Mouse (Mus musculus): Measurements from ENCODE around the gene Shisa3.

The Shisa3 gene

DNA sequence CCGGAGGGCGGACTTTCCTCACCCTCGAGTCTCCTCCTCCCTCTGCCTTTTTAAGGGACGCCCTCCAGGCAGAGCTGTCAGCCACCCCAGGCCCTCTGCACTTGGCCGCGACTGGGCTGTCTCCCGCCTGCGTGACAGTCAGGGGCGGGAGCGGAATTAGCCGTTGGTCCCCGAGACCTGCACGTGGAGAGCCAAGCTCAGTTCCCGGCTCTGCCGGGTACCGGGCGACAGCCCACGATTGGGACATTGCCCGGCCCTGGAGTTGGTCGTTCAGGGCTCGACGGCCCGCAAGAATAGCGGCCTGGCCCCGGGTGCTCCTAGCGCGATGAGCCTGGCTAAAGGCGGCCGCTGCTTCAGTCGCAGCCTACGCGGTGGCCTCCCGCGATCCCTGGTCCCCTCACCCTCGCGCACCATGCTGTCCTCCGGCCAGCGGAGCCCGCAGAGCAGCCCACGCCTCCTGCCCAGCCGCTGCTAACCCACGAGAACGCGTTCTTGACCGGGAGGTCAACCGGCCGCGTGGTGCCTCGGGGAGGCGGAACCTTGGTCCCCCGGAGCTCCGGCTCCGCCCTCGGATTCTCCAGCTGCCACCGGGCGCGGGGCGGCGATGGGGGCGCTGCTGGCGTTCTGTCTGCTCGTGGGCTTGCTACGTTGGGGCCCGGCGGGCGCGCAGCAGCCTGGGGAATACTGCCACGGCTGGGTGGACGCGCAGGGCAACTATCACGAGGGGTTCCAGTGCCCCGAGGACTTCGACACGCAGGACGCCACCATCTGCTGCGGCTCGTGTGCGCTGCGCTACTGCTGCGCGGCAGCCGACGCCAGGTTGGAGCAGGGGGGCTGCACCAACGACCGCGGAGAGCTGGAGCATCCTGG is at the start of gene Shisa3:
Gene Shisa3, plus strand, starts transcription at position 79 of the 870 bp plus-strand sequence.
- peak in 1 of 2 experiments; percentile 9 for DNase-seq (ENCODE audit: low spot score in 2 of 2)

DNA sequence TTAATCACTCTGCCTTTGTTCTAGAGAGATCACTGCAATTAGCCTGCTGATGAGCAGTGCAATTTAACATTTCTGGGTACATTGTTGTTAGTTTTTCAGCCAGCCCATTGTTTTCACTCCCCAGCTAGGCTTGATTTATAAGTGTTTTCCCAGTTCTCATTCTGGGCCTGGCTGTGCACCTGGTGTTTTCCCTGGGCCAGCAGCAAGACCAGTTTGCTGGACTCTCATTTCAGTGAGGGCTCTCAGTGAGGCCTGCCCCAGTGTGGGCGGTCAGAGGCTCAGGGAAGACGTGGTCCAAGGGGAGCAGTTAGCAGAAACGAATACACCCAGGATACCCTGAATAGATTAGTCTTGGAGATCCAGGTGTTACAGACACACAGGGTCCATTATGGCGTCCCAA is 49.0 kb upstream of the Shisa3 start:
- DNase-seq (ENCODE audit: low spot score in 2 of 2), result no peak

DNA sequence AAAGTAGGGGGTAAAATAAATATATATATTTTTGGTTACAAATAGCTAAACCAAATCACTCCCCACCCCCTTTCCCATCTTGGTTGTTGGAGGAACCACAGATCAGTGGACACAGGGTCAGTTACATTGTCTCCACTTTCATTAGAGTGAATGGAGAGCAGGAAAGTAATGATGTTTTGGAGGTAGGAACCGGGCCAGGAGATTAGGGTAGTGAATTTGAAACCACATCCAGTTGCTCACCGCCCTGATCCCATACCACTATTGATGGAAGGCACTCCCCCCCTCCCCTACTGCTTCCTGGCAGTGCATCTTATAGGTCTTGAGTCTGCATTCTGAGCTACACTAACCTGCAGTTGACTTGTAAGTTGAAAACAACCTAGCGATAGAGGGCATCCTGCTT is 48.6 kb upstream of the Shisa3 start:
- no peak for DNase-seq (ENCODE audit: low spot score in 2 of 2)

DNA sequence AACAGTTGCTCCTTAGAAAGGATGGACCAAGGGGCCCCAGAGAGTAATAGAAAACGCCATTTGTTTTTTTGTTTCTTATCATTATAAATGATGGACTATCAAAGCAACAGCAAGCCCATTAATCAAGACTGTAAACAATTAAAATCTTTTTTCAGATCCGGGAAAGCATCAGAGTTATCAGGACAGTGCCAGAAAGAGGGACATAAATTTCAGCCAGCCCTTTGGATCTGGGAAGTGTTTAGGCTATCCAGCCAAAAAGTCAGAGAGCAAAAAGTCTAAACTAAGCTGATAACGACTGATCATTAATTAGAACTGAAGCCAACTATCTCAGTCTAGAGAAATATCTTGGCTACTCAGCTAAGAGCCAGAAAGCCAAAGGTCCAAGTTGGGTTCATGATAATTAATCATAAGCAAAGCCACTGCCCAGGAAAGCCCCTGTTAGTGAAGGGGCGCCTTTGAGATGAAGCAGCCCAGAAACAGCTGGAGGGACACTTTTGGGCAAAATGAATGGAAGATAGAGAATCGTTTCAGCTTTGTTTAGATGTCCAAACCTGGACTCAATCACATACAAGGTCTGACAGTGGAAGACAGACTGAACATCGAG is 35.0 kb upstream of the Shisa3 start:
- no peak for DNase-seq (ENCODE audit: low spot score in 2 of 2)

DNA sequence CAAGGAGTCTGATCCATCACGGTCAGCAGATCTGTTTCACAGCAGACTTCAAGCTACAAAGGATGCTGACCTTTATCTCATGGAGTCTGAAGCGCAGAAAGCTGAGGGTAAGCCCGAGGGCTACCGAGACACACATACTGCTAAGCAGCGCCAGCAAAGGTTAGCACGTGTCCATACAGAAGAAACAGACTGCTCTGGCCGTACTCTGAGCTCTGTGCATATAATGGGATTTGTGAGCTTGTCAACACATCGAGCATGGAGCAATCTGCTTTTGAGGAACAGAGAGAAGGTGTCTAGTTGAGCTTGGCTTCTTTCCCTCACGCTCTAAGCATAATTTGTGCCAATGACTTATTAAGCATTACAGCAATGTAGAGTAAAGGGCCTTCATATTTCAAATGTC is 33.6 kb upstream of the Shisa3 start:
- DNase-seq (ENCODE audit: low spot score in 2 of 2), result no peak

DNA sequence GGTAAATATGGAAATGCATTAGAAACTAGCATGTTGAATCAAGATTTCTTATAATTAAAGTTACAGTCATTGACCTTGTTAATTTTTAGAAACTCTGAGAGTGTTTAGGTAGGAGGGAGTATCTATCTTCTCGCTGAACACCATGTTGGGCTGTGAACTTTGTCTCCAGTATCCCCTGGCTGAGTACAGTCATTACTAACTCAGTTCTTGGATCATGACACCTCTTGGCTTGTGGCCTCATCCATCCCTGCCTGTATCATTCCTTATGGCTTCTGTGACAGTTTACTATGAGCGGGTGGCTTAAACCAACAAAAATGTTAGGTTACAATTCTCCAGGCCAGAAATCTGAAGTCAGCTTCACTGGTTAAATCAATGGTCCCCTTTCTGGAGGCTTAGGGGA is 32.0 kb upstream of the Shisa3 start:
- no peak for DNase-seq (ENCODE audit: low spot score in 2 of 2)

DNA sequence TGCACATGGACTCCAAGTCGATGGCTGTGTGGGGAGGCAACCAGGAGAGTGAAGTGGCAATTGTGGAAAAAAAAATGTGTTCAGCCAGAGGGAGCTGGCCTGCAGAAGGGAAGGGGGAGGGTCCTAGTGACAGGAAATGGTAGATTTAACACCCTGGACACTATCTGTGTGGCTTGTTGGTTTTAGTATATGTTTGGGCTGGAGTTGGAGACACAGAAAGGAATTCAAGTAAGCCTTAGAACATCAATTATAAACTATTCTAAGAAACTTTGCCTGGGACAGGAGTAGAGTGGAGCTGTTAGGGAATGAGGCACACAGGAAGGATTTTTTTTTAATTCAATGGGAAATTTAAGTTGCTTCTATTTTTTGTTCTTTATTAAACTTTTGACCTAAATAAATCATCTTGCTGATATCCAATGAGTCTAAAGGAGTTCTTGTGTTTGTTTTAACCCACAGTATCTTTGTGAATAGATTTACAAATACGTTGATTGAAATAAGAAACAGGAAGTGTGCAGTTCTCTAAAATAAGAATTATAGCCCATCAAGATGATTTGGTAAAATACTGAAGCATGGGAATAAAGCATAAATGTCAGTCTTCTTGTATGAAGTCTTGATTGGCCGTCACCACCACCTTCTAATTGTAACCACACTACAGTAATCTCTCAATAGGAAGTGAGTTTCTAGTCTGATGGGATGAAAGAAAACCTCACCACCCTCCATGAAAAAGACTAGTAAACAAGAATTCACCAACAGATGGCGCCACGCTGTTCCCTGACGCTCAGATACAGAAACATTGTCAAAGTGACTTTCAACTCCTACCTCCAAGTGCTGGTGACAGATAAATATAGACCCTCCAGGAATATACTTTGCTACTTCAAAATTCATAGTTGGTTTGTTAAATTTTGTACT is 27.7 kb upstream of the Shisa3 start:
- peak in 1 of 2 experiments; percentile 10 for DNase-seq (ENCODE audit: low spot score in 2 of 2)

DNA sequence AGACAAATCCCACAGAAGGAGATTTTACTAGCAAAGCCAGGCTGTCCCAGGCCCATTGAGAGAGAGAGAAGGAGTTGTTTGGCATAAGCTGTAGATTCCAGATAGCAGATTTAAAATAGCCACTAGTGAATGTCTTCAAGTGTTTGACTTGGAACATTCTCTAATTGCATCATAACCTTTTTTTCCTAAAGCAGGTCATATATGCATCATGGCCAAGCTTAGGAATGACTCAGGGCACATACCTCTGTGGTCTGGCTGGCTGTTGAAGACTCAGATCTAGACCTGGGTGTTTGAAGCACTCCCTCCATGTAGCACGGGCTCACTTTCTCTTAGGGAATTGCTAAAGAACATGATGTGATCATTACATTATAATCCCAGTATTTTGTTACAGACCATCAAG is 12.6 kb upstream of the Shisa3 start:
- no peak for DNase-seq (ENCODE audit: low spot score in 2 of 2)

DNA sequence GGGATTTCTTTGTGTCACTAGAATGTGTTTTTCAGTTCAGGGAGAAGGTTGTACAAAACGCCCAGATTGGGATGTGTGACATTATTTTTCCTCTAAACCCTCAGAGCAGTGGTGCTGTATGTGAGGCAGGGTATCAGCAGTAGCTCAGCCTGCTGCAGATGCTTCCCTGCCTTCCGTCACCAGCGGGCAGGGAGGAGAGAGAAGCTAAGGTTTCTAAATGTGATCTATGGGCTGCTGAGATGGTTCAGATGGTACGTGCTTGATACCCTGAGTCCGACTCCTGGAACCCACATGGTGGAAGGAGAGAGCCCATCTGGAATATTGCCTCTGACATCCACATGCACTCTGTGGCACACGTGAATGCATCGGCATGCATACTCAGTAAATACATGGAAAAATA is 12.1 kb upstream of the Shisa3 start:
- DNase-seq (ENCODE audit: low spot score in 2 of 2), result no peak

DNA sequence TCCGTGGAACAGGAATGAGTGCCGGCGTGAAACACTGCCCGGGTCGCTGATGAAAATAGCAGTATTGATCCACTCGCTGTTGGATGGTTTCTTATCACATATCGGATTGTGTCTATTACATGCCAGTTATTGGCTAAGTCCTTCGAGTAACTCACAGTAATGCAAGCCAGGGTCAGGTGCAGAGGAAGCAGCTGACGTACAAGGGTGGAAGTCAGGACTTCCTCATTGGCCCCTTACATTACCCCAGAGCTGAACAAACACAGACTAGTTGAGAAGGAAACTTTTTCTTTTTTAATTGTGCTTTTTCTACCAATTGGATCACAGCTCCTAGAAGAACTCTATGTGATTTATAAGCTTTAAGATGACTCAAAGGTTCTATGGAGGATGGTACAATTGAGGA is 7.7 kb upstream of the Shisa3 start:
- DNase-seq (ENCODE audit: low spot score in 2 of 2), result no peak

DNA sequence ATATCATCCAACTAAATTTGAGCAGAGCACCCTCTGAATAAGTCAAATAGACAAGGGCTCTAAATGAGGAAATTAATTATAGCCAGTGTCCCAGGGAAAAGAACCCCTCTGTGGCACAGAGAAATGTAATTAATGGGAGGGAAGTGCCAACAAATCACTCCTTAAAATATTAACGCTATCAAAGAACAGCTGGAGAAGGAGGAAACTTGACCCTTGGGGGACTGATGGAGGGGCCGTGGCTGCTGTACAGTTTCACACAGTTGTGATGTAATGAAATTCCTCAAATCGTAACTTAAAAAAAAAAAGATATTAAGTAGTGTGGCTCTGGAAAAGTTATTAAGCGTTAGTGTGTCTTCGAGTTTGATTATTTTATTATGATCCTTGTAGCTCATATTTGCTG is 1.7 kb upstream of the Shisa3 start:
- no peak for DNase-seq (ENCODE audit: low spot score in 2 of 2)

DNA sequence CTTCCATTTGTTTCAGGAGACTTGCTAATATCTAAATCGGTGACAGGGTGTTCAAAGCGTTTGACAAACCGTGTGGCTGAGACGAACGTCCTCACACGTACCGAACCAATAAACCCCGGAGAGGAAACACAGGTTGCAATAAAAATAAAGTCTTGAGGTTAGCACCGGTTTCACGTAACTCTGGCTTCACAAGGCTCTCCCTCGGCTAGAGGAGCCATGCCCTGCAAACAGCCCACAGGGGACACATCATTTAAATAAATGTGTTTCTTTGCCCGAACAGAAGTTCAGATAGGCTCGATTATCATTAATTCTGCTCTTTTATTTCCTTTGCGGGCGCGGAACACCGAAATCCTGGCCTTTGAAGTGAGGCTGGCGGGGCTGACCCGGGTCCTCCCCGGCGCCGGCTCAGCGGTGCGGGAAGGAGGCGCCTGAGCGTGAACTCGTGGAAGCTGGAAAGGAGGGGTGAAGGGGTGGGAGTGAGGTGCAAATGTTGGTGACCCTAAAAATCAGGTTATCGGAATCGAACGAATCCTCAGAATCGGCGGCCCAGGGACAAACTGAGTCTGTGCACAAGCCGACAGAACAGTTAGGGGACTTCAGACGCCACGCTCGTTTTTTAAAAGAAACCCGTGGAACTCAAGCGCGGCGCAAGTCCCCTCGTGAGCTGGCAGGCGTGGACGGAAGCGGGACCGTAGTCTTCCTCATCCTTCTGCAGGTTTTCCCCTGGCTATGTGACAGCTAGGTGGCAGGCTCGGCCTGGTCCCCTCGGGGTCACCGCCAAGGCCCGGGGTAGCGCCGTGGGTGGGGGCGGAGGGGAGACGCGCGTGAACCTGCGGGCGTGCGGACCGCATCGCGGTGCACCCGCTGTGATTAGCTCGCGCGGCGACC is 522 bp upstream of the Shisa3 start:
- DNase-seq (ENCODE audit: low spot score in 2 of 2), result peak in 1 of 2 experiments; percentile 5

DNA sequence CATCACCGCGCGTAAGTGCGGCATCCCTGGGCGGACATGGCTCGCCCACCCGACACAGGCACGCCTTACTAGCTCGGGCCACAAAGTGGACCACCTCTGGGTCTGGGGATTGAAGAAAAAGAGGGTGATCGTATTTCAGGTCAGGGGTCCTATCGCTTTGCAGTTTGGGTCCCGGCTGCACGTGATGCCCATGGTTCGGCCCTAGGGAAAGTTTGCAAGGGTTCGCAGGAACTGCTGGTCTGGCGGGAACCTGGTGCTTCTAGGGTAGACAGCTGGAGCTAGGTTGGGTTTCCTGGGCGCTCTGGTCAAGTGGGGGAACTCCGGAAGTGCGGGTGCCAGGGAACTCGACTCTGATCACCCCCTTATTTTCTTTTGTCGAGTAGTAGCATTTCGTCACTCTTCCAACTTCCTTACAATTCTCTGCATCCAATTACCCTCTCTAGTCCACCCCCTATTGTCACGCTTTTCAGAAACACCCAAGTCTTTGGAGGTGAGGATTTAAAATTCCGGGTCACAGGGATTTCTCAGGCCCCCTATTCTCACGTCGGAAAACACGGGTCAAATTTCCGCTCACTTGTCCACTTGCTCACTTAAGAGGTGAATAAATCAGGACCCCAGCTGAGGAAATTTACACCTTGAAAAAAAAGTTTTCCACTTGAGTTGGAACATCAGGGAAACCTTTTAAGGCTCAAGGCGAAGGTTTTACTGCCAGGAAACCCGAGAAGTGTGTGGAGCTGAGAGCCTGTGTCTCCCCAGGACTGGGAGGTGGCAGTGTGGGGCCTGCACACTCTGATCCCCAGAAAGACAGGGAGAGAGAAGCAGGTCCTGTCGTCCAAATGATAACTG is 1.2 kb downstream of the Shisa3 start:
- DNase-seq (ENCODE audit: low spot score in 2 of 2), result no peak

DNA sequence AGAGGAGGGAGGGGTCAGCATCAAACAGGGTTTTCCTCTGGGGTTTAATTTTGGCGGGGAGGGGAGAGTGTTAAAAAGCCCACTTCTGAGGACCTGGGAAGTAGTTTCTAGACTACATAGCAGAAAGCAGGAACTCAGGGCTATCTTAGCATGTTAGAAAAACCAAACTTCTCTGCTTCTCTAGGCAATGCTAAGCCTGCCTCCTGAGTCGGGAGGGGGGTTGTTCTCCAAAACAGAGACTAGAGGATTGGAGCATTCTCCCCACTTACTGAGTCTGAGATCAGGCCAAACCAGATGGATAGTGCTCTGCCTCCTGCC is 1.8 kb downstream of the Shisa3 start:
- no peak for DNase-seq (ENCODE audit: low spot score in 2 of 2)

DNA sequence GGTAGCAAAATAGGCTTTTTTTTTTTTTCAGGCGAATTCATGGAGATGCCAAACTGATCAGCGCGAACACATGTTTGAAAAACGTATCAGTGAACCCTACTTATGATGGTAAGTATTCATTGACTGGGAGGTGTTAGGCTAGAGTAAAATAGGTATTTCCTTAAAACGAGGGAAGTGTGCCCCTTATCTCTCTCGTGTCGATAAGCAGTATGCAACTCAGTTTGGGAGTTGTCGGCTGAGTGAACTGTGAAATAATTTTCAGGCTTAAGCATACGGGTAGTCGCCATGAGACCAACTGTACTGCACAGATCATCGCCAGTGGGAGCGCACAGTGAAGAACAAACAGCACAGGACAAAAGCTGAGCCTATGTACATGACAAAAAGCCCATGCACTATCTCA is 13.5 kb downstream of the Shisa3 start:
- DNase-seq (ENCODE audit: low spot score in 2 of 2), result no peak

DNA sequence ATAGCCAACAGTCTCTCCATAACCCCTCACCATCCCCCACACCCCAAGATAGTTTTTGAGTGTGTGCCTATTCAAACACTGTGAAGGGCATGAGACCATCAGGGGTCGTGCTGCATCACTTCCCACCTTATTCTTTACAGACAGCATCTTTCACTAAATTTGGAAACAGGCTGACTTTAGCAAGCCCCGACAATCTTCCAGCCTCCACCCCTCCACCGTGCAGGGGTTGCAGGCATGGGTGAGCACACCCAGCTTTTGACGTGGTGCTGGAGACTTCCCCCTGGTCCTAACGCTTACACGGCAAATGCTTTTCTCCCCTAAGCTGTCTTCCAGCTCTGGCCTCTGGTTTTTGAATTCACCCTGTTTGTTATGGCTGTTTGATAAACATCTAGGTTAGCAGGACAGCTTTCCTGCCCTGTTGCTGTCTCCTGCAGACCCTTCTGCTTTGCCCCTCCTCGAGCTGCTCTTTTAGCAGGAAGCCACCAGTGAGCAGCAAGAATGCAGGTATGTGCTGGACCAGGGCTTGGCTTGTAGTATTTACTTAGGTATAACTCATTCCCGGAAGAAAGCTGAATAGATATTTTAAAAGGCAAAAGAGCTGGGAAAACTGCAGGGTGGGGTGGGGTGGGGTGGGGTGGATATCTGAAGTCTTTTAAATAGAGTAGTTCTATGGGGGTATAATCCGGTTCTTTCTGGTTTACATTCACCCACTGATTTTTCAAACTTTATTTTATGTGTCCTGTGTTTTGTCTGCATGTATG is 20.7 kb downstream of the Shisa3 start:
- no peak for DNase-seq (ENCODE audit: low spot score in 2 of 2)

DNA sequence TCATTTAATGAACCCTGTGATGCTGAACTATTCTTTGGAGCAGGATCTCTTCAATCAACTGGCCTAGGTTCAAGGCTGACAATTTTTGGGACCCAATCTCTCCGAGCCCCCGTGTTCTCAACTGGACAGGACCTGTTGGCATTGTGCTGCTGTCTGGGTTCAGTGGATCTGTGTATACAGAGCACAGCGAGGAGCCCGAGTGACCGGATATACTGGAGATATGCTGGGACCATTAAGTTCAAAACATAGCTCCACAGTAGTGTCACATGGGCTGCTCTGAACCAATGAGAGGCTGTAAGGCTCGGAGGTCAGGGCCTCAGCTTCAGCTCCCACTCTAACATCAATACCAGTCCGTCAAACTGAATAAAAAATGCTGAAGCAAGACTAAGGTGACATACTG is 21.8 kb downstream of the Shisa3 start:
- DNase-seq (ENCODE audit: low spot score in 2 of 2), result no peak

DNA sequence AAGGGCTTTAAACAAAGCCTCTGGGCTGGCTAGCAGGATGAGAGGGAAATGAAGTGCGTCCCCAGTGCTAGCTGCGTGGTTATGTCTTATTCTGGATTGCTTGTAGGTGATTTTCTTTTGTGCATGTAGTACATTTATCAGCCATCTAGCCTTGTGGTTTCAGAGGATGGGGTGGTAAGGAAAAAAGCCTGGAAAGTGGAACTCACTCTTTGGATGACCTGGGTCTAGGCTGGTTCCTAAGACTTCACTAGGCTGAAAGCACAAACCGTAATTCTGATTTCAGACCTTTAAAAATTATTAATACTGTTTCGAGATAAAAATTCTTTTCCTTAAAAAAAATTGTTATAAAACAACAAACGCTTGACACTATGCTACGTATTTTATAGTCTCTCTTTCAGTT is 22.2 kb downstream of the Shisa3 start:
- DNase-seq (ENCODE audit: low spot score in 2 of 2), result no peak

DNA sequence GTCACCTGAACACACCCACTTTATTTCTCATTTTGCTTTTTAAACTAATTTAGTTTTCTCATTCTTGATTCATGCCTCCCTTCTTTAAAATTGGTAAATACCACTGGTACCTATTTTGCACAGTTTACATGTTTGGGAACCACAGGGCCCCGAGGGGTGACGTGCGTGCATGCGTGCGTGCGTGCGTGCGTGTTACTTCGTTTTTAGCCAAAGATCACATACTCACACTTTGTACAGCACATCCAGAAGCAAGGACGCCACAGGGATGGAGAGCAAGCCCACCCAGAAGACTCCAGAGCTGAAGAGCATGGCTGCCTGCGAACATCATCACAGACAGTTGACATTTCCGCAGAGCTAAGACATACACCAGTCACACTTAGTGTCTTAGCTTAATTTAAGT is 23.6 kb downstream of the Shisa3 start:
- no peak for DNase-seq (ENCODE audit: low spot score in 2 of 2)

All from thymus, postnatal 10 days (tissue).